Mouse (Mus musculus) small intestine, adult 2 months (tissue): Measurements from ENCODE around the gene Tlr8.

Source experiments
- CTCF ChIP-seq: fragments of 200-500 bp; IDR thresholded peaks from 2 replicates; pipeline ENCODE4 v1.5.1; 2012; ENCODE audit warnings: low read depth, mild to moderate bottlenecking, control low read depth, inconsistent platforms, low read length, moderate library complexity, mixed read lengths; ENCODE audit not compliant: insufficient replicate concordance, insufficient read length; ENCODE audit errors: extremely low read depth
- POLR2A ChIP-seq: fragments of 200-500 bp; IDR thresholded peaks from 2 replicates; pipeline ENCODE4 v1.6.1; 2012; ENCODE audit warnings: low read depth, mild to moderate bottlenecking, control low read depth, inconsistent platforms, low read length, moderate library complexity

DNA sequence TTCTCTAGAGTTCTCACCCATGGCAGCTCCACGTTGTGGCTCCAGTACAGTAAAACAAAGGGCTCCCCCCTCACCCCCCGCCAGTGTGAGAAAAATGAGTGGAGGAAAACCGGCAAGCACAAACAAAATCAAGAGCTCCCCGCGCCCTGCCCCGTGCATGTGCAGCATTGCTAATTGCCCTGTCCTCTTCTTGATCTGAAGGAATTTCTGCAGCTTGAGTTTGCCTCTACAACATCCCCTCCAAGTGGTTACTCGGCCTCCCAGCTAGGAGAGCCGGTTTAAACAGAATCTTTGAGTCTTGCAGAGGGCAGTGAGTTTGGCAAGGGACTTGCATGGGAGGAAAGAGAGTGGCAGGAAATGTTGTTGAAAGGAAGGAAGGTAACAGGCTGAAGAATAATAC is 51.4 kb downstream of the Tlr8 start:
- TF ChIP-seq CTCF (0 out of 2 replicates have a peak, but pooled peaks have one; percentile 13), POLR2A (no peak)
